Mouse (Mus musculus) lung, postnatal 0 days (tissue): ENCODE measurements around the gene Hlcs. TPM values are rescaled to one million over a fixed set of nuclear protein-coding genes. Genes with fewer than 3 reads are reported as not detected.

ENCODE experiments used
- ATAC-seq: fragments of 200-750 bp; cut with Nextera tagmentation; 2 replicates; pipeline ENCODE4 v1.8.0; 2017; ENCODE audit warnings: moderate library complexity
- DNase-seq: peaks from one replicate; pipeline ENCODE4 v3.0.0-alpha.2; 2016; ENCODE audit warnings: low spot score
- H3K27ac ChIP-seq: fragments of 300-500 bp; sonication (generic); 2 replicates; pipeline ENCODE4 v1.5.1; 2014; ENCODE audit warnings: antibody characterized with exemption, mild to moderate bottlenecking, low read length, mixed read lengths
- H3K27me3 ChIP-seq: fragments of 300-500 bp; sonication (generic); replicated peaks from 2 replicates; pipeline ENCODE4 v1.6.1; 2014; ENCODE audit warnings: low read length, mixed read lengths; ENCODE audit not compliant: insufficient read depth
- H3K36me3 ChIP-seq: fragments of 300-500 bp; sonication (generic); 2 replicates; pipeline ENCODE4 v1.6.1; 2014; ENCODE audit warnings: low read length, mixed read lengths; ENCODE audit not compliant: insufficient read depth
- H3K4me1 ChIP-seq: fragments of 300-500 bp; sonication (generic); 2 replicates; pipeline ENCODE4 v1.6.1; 2014; ENCODE audit warnings: antibody characterized with exemption, low read depth, low read length, mixed read lengths; ENCODE audit not compliant: insufficient read depth
- H3K4me2 ChIP-seq: fragments of 300-500 bp; sonication (generic); replicated peaks from 2 replicates; pipeline ENCODE4 v1.6.1; 2014; ENCODE audit warnings: low read depth, mild to moderate bottlenecking, low read length, moderate library complexity, mixed read lengths
- H3K4me3 ChIP-seq: fragments of 300-500 bp; sonication (generic); 2 replicates; pipeline ENCODE4 v1.5.1; 2014; ENCODE audit warnings: low read depth, low read length
- H3K9ac ChIP-seq: fragments of 300-500 bp; sonication (generic); replicated peaks from 2 replicates; pipeline ENCODE4 v1.6.1; 2014; ENCODE audit warnings: low read depth, mild to moderate bottlenecking
- H3K9me3 ChIP-seq: fragments of 300-500 bp; sonication (generic); 2 replicates; pipeline ENCODE4 v1.6.1; 2016; ENCODE audit warnings: low read length, mixed read lengths
- CTCF ChIP-seq: IDR thresholded peaks from 2 replicates; pipeline ENCODE4 v1.5.1; 2016; ENCODE audit warnings: antibody characterized with exemption, mild to moderate bottlenecking
- EP300 ChIP-seq: IDR thresholded peaks from 2 replicates; pipeline ENCODE4 v1.6.1; 2016; ENCODE audit warnings: antibody characterized with exemption, mild to moderate bottlenecking, control low read depth
- WGBS: fragments of 180-500 bp; shearing (Covaris S2); extraction: QIAGEN DNeasy Blood & Tissue Kit; methylation state at CpG from one replicate; pipeline ENCODE4 v1.1.7; 2014; 5-methylcytosine and 5-hydroxymethylcytosine counted together
- polyA plus RNA-seq: library from polyadenylated mRNA; unstranded; fragments of >200 nt; fragmentation: Nextera tagmentation; extraction: Ambion mirVana; gene quantifications from 2 replicates; pipeline ENCODE4 v1.2.1, GENCODE M21; 2015

Gene Hlcs
- polyA plus RNA-seq, 1 experiment from 2014 or later = 4.6 TPM

GRCm38 (mm10) chr16:94113160-94113559 lies 200.2 kb downstream of the Hlcs start:
- Histone ChIP-seq H3K27ac (no peak overlapping the region), H3K9ac (no peak overlapping the region), H3K4me1 (no peaks in the 10 kb centered on the region), H3K4me2 (no peak overlapping the region), H3K27me3 (no peaks in the 10 kb centered on the region), H3K4me3 (no peak overlapping the region), H3K36me3 (no peaks in the 10 kb centered on the region), H3K9me3 (no peaks in the 10 kb centered on the region)
- WGBS = 52% methylated on average over 7 of the region's 7 CpGs
- DNase-seq (no peak), ATAC-seq (no peak)
- no peak for TF ChIP-seq EP300

GRCm38 (mm10) chr16:94097724-94098455 lies 215.5 kb downstream of the Hlcs start:
- peaks cover 46% of the 10 kb centered on the region for H3K27me3 ChIP-seq
- no peak for TF ChIP-seq CTCF
- no peak for TF ChIP-seq EP300
- no peaks in the 10 kb centered on the region for H3K9me3 ChIP-seq
- DNase-seq (no peak), ATAC-seq (peak; percentile 48; the same call in 1 of the 2 replicates)
- H3K27ac ChIP-seq = no peak overlapping the region
- H3K4me1 ChIP-seq = no peaks in the 10 kb centered on the region
- 16% methylated on average over 12 of the region's 12 CpGs for WGBS
- H3K4me3 ChIP-seq = no peak overlapping the region
- H3K4me2 ChIP-seq = no peak overlapping the region
- H3K9ac ChIP-seq = no peak overlapping the region
- H3K36me3 ChIP-seq = no peaks in the 10 kb centered on the region

- H3K4me2 ChIP-seq = no peak overlapping the region
- no peak overlapping the region for H3K27ac ChIP-seq
- H3K36me3 ChIP-seq = no peaks in the 10 kb centered on the region
- ATAC-seq (no peak), DNase-seq (no peak)
- peaks cover 61% of the 10 kb centered on the region for H3K27me3 ChIP-seq
- 3% methylated on average over 14 of the region's 14 CpGs for WGBS
- H3K4me1 ChIP-seq = no peaks in the 10 kb centered on the region
- no peak overlapping the region for H3K4me3 ChIP-seq
- no peak for TF ChIP-seq CTCF
- no peak for TF ChIP-seq EP300
- H3K9me3 ChIP-seq = no peaks in the 10 kb centered on the region
- H3K9ac ChIP-seq = no peak overlapping the region
Observed at GRCm38 (mm10) chr16:94096479-94096878, 216.9 kb downstream of the Hlcs start.

GRCm38 (mm10) chr16:94095109-94095822 lies 218.1 kb downstream of the Hlcs start:
- H3K9me3 ChIP-seq = no peaks in the 10 kb centered on the region
- H3K4me2 ChIP-seq = no peak overlapping the region
- no peak for TF ChIP-seq EP300
- TF ChIP-seq CTCF = no peak
- no peaks in the 10 kb centered on the region for H3K4me1 ChIP-seq
- no peak for ATAC-seq
- DNase-seq = no peak
- H3K27me3 ChIP-seq = peaks cover 73% of the 10 kb centered on the region
- no peaks in the 10 kb centered on the region for H3K36me3 ChIP-seq
- no peak overlapping the region for H3K27ac ChIP-seq
- WGBS = 1% methylated on average over 26 of the region's 26 CpGs
- H3K9ac ChIP-seq = no peak overlapping the region
- H3K4me3 ChIP-seq = no peak overlapping the region

- ATAC-seq (no peak), DNase-seq (no peak)
- TF ChIP-seq CTCF = no peak
- TF ChIP-seq EP300 = no peak
- H3K9ac ChIP-seq = no peak overlapping the region
- no peak overlapping the region for H3K4me3 ChIP-seq
- no peak overlapping the region for H3K27ac ChIP-seq
- peaks cover 78% of the 10 kb centered on the region for H3K27me3 ChIP-seq
- H3K4me2 ChIP-seq = no peak overlapping the region
- no peaks in the 10 kb centered on the region for H3K36me3 ChIP-seq
- no peaks in the 10 kb centered on the region for H3K9me3 ChIP-seq
- H3K4me1 ChIP-seq = no peaks in the 10 kb centered on the region
- WGBS = 3% methylated on average over 48 of the region's 48 CpGs
Observed at GRCm38 (mm10) chr16:94094251-94095108, 218.9 kb downstream of the Hlcs start.
